Mouse (Mus musculus) embryonic fibroblast, embryonic 13.5 days (primary cell): ENCODE measurements around the gene Gm49673.
"Not testable (repeated sequence)": the region's sequence is repeated elsewhere in the genome, so short reads cannot be mapped to it uniquely, and the experiment has no call there.

Experiments
- CTCF ChIP-seq: IDR thresholded peaks from 2 replicates; pipeline ENCODE4 v1.5.1; 2011; ENCODE audit warnings: mild to moderate bottlenecking, control low read depth, low read length, moderate library complexity, borderline replicate concordance; ENCODE audit not compliant: insufficient read depth
- POLR2A ChIP-seq: IDR thresholded peaks from 2 replicates; pipeline ENCODE4 v1.6.1; 2011; ENCODE audit warnings: low read depth, mild to moderate bottlenecking, control low read depth, low read length, moderate library complexity

DNA sequence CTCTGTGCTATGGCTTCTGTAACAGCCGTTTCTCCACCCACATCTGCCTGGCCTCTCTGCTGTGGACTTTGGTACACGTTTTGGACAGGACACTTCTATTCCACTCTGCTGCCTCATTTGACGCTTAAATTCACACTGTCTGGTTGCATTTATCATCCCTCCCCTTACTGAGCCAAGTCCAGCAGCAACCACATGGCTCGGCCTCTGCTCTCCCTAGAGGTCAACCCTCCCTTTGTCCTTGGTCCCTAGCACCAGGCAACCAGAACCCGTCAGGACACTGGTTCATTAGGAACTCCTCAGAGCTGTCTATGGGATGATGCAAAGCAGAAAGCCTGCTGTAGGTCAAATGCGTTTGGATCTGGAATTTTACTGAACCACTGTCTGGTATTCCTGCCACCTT, 16.7 kb downstream of the Gm49673 start:
- TF ChIP-seq POLR2A, CTCF: not testable (repeated sequence)
